Mouse (Mus musculus): ENCODE measurements at regions not wholly inside any gene's neighbourhood (a gene's known extent, or its start where the extent isn't known, plus 50 kb on each side); places are given as distances from the start of the nearest gene placed in this dataset.

- DNase-seq (ENCODE audit: low spot score) (no peak), ATAC-seq (ENCODE audit: insufficient number of reproducible peaks, low FRiP score, low TSS enrichment, low read depth) (no peak)
- Histone ChIP-seq H3K9me3 (ENCODE audit: control insufficient read depth, low read length) (no peaks in the 10 kb centered on the region), H3K4me2 (ENCODE audit: low read depth, severe bottlenecking) (no peak overlapping the region), H3K27ac (replicated peaks; ENCODE audit: low read depth, low read length) (no peak overlapping the region), H3K4me3 (ENCODE audit: low read depth, low read length) (no peak overlapping the region), H3K27me3 (ENCODE audit: control insufficient read depth, insufficient read depth, low read length) (no peaks in the 10 kb centered on the region), H3K9ac (ENCODE audit: low read length) (no peak overlapping the region), H3K36me3 (ENCODE audit: control insufficient read depth, insufficient read depth, low read length) (no peaks in the 10 kb centered on the region), H3K4me1 (ENCODE audit: control insufficient read depth, insufficient read depth, low read length) (no peaks in the 10 kb centered on the region)
- WGBS = 85% methylated on average over 2 of the region's 2 CpGs
Measured at GRCm38 (mm10) chr1:113308037-113308436, 1443.3 kb upstream of the Dsel start.

DNA sequence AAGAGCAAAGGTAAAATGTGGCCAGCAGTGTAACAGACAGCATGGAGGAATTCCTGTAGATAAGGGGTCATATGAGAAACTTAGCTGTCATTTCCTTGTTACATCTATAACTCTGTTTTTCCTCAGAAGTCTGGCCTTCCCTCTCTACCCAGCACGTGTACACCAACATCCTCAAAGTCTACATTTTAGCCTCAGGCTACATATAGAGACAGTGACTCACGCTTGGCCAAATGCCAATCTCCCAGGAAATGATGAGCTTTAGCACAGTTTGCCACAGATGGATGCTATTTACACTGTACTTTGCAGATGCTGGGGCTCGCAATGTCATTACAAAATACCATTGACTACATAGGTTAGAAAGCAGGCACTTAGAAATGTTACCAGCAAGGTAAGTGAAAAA lies 1433.1 kb upstream of the Dsel start:
- Histone ChIP-seq H3K4me3 (ENCODE audit: low read depth, low read length) (no peak overlapping the region), H3K4me2 (ENCODE audit: low read depth, severe bottlenecking) (no peak overlapping the region), H3K27me3 (ENCODE audit: control insufficient read depth, insufficient read depth, low read length) (no peaks in the 10 kb centered on the region), H3K4me1 (ENCODE audit: control insufficient read depth, insufficient read depth, low read length) (no peaks in the 10 kb centered on the region), H3K9me3 (ENCODE audit: control insufficient read depth, low read length) (no peaks in the 10 kb centered on the region), H3K36me3 (ENCODE audit: control insufficient read depth, insufficient read depth, low read length) (no peaks in the 10 kb centered on the region), H3K9ac (ENCODE audit: low read length) (no peak overlapping the region), H3K27ac (replicated peaks; ENCODE audit: low read depth, low read length) (no peak overlapping the region)
- 83% methylated on average over 3 of the region's 3 CpGs for WGBS
- DNase-seq (ENCODE audit: low spot score) (no peak), ATAC-seq (ENCODE audit: insufficient number of reproducible peaks, low FRiP score, low TSS enrichment, low read depth) (no peak)

DNA sequence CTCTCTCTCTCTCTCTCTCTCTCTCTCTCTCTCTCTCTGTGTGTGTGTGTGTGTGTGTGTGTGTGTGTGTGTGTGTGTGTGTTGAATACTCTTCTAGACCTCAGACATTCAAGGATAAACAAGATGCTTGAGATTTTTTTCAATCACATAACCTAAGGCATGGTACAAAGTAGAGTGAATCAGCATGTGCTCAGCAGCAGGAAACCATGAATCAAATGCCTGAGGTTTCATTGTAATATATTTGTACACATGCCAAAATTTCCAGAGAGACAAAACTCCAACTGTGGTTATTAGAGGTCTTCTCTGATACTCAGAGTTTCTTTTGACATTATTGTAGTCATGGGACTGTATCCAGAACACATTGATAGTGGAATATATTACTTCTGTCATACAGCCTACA lies 1423.5 kb upstream of the Dsel start:
- H3K4me2 ChIP-seq (ENCODE audit: low read depth, severe bottlenecking) = no peak overlapping the region
- no peak overlapping the region for H3K27ac ChIP-seq (replicated peaks; ENCODE audit: low read depth, low read length)
- DNase-seq (ENCODE audit: low spot score) (no peak), ATAC-seq (ENCODE audit: insufficient number of reproducible peaks, low FRiP score, low TSS enrichment, low read depth) (no peak)
- H3K9me3 ChIP-seq (ENCODE audit: control insufficient read depth, low read length) = no peaks in the 10 kb centered on the region
- no peaks in the 10 kb centered on the region for H3K36me3 ChIP-seq (ENCODE audit: control insufficient read depth, insufficient read depth, low read length)
- H3K4me1 ChIP-seq (ENCODE audit: control insufficient read depth, insufficient read depth, low read length) = no peaks in the 10 kb centered on the region
- no peak overlapping the region for H3K9ac ChIP-seq (ENCODE audit: low read length)
- H3K4me3 ChIP-seq (ENCODE audit: low read depth, low read length) = no peak overlapping the region
- no peaks in the 10 kb centered on the region for H3K27me3 ChIP-seq (ENCODE audit: control insufficient read depth, insufficient read depth, low read length)

DNA sequence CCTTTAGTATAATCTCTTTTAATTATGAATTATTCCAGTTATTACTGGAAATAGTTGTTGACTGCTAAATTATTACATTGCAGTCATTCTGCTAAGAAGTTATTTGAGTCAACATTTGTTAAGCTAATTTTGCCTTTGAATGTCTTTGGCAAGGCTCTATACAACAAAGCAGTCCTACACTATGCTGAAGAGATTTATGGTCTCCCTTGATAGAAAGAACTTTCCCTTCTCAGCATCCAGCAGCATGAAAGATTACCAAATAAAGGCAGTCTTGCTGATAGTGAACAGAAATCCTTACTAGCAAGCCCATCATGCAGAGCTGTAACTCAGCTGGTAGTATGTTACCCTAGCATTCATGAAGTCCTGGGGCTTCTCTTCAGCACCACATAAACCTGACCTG lies 1419.4 kb upstream of the Dsel start:
- H3K36me3 ChIP-seq (ENCODE audit: control insufficient read depth, insufficient read depth, low read length) = no peaks in the 10 kb centered on the region
- DNase-seq (ENCODE audit: low spot score) = no peak
- H3K4me1 ChIP-seq (ENCODE audit: control insufficient read depth, insufficient read depth, low read length) = no peaks in the 10 kb centered on the region
- no peak overlapping the region for H3K27ac ChIP-seq (replicated peaks; ENCODE audit: low read depth, low read length)
- H3K4me3 ChIP-seq (ENCODE audit: low read depth, low read length) = no peak overlapping the region
- no peak overlapping the region for H3K9ac ChIP-seq (ENCODE audit: low read length)
- ATAC-seq (ENCODE audit: insufficient number of reproducible peaks, low FRiP score, low TSS enrichment, low read depth) = no peak
- no peak overlapping the region for H3K4me2 ChIP-seq (ENCODE audit: low read depth, severe bottlenecking)
- H3K27me3 ChIP-seq (ENCODE audit: control insufficient read depth, insufficient read depth, low read length) = no peaks in the 10 kb centered on the region
- H3K9me3 ChIP-seq (ENCODE audit: control insufficient read depth, low read length) = no peaks in the 10 kb centered on the region

DNA sequence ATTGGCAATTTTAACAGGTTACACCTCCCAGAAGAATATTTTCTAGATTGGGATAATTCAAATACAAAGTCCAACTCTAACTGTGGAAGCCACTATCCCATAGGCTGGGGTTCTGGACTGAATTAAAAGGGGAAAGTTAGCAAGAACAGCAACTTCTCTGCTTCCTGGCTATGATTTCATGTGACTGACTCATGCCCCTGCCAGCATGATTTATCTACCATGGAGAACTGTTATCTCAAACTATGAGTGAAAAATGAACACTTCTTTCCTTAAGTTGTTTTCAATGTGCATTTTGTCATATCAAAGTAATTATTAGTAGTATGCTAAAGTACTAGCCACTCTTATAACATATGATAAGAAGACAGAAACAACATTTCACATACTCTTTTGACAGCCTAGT lies 1394.7 kb upstream of the Dsel start:
- H3K27ac ChIP-seq (replicated peaks; ENCODE audit: low read depth, low read length) = no peak overlapping the region
- no peak for DNase-seq (ENCODE audit: low spot score)
- H3K4me2 ChIP-seq (ENCODE audit: low read depth, severe bottlenecking) = no peak overlapping the region
- H3K4me3 ChIP-seq (ENCODE audit: low read depth, low read length) = no peak overlapping the region
- no peaks in the 10 kb centered on the region for H3K4me1 ChIP-seq (ENCODE audit: control insufficient read depth, insufficient read depth, low read length)
- no peak for ATAC-seq (ENCODE audit: insufficient number of reproducible peaks, low FRiP score, low TSS enrichment, low read depth)
- H3K27me3 ChIP-seq (ENCODE audit: control insufficient read depth, insufficient read depth, low read length) = no peaks in the 10 kb centered on the region
- no peaks in the 10 kb centered on the region for H3K36me3 ChIP-seq (ENCODE audit: control insufficient read depth, insufficient read depth, low read length)
- H3K9me3 ChIP-seq (ENCODE audit: control insufficient read depth, low read length) = no peaks in the 10 kb centered on the region
- no peak overlapping the region for H3K9ac ChIP-seq (ENCODE audit: low read length)

DNA sequence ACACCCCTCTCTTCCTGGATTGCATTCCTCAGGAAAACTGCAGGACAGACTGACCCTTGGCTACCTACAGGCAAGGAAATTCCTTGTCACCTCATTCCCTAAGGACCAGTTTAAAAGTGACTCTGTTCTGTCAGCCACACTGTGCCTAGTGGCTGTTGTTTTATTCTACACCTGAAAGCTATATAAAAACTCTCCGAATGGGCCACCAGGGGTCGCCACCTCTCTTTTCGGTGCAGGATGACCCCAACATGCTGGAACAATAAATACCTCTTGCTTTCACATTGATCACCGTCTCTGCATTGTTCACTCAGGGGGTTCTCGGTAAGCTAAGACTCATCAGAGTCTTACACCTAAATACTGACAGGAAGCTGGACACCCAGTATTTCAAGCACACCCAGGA lies 1382.6 kb upstream of the Dsel start:
- DNase-seq (ENCODE audit: low spot score) (peak; percentile 22), ATAC-seq (ENCODE audit: insufficient number of reproducible peaks, low FRiP score, low TSS enrichment, low read depth) (no peak)
- Histone ChIP-seq H3K4me3 (ENCODE audit: low read depth, low read length) (no peak overlapping the region), H3K36me3 (ENCODE audit: control insufficient read depth, insufficient read depth, low read length) (no peaks in the 10 kb centered on the region), H3K9ac (ENCODE audit: low read length) (no peak overlapping the region), H3K9me3 (ENCODE audit: control insufficient read depth, low read length) (no peaks in the 10 kb centered on the region; the same call in 1 of the 2 replicates), H3K27me3 (ENCODE audit: control insufficient read depth, insufficient read depth, low read length) (no peaks in the 10 kb centered on the region), H3K27ac (replicated peaks; ENCODE audit: low read depth, low read length) (no peak overlapping the region), H3K4me1 (ENCODE audit: control insufficient read depth, insufficient read depth, low read length) (no peaks in the 10 kb centered on the region), H3K4me2 (ENCODE audit: low read depth, severe bottlenecking) (no peak overlapping the region)
- WGBS = 72% methylated on average over 5 of the region's 5 CpGs

GRCm38 (mm10) chr1:113210095-113210494 lies 1345.4 kb upstream of the Dsel start:
- H3K36me3 ChIP-seq (ENCODE audit: control insufficient read depth, insufficient read depth, low read length) = no peaks in the 10 kb centered on the region
- H3K9me3 ChIP-seq (ENCODE audit: control insufficient read depth, low read length) = no peaks in the 10 kb centered on the region
- no peak overlapping the region for H3K4me2 ChIP-seq (ENCODE audit: low read depth, severe bottlenecking)
- 88% methylated on average over 1 of the region's 1 CpGs for WGBS
- DNase-seq (ENCODE audit: low spot score) (no peak), ATAC-seq (ENCODE audit: insufficient number of reproducible peaks, low FRiP score, low TSS enrichment, low read depth) (no peak)
- no peaks in the 10 kb centered on the region for H3K4me1 ChIP-seq (ENCODE audit: control insufficient read depth, insufficient read depth, low read length)
- no peak overlapping the region for H3K9ac ChIP-seq (ENCODE audit: low read length)
- H3K27me3 ChIP-seq (ENCODE audit: control insufficient read depth, insufficient read depth, low read length) = no peaks in the 10 kb centered on the region
- H3K4me3 ChIP-seq (ENCODE audit: low read depth, low read length) = no peak overlapping the region
- no peak overlapping the region for H3K27ac ChIP-seq (replicated peaks; ENCODE audit: low read depth, low read length)

GRCm38 (mm10) chr1:113204019-113204418 lies 1339.3 kb upstream of the Dsel start:
- Histone ChIP-seq H3K9ac (ENCODE audit: low read length) (no peak overlapping the region), H3K9me3 (ENCODE audit: control insufficient read depth, low read length) (no peaks in the 10 kb centered on the region), H3K36me3 (ENCODE audit: control insufficient read depth, insufficient read depth, low read length) (no peaks in the 10 kb centered on the region), H3K4me3 (ENCODE audit: low read depth, low read length) (no peak overlapping the region), H3K4me1 (ENCODE audit: control insufficient read depth, insufficient read depth, low read length) (no peaks in the 10 kb centered on the region), H3K27me3 (ENCODE audit: control insufficient read depth, insufficient read depth, low read length) (no peaks in the 10 kb centered on the region), H3K4me2 (ENCODE audit: low read depth, severe bottlenecking) (no peak overlapping the region), H3K27ac (replicated peaks; ENCODE audit: low read depth, low read length) (no peak overlapping the region)
- no peak for ATAC-seq (ENCODE audit: insufficient number of reproducible peaks, low FRiP score, low TSS enrichment, low read depth)
- no peak for DNase-seq (ENCODE audit: low spot score)
- WGBS = 96% methylated on average over 1 of the region's 1 CpGs

GRCm38 (mm10) chr1:113194116-113194812 lies 1329.5 kb upstream of the Dsel start:
- H3K4me2 ChIP-seq (ENCODE audit: low read depth, severe bottlenecking) = no peak overlapping the region
- ATAC-seq (ENCODE audit: insufficient number of reproducible peaks, low FRiP score, low TSS enrichment, low read depth) (no peak), DNase-seq (ENCODE audit: low spot score) (no peak)
- H3K9me3 ChIP-seq (ENCODE audit: control insufficient read depth, low read length) = no peaks in the 10 kb centered on the region
- no peaks in the 10 kb centered on the region for H3K36me3 ChIP-seq (ENCODE audit: control insufficient read depth, insufficient read depth, low read length)
- no peak overlapping the region for H3K9ac ChIP-seq (ENCODE audit: low read length)
- H3K27me3 ChIP-seq (ENCODE audit: control insufficient read depth, insufficient read depth, low read length) = no peaks in the 10 kb centered on the region
- H3K4me1 ChIP-seq (ENCODE audit: control insufficient read depth, insufficient read depth, low read length) = no peaks in the 10 kb centered on the region
- 72% methylated on average over 1 of the region's 1 CpGs for WGBS
- no peak overlapping the region for H3K4me3 ChIP-seq (ENCODE audit: low read depth, low read length)
- no peak overlapping the region for H3K27ac ChIP-seq (replicated peaks; ENCODE audit: low read depth, low read length)
